Comparison of ENCODE assay signal across 28 mouse cellular contexts in genomic region chr14:85186794-85187193, GRCm38 (mm10).
A peak's percentile ranks its signal among the peaks of the same experiment; 100 is the strongest.
DNase-seq lines count a peak whose midpoint lies in the region; ATAC-seq and TF ChIP-seq lines count a peak whose summit lies in the region.
"Had no signal": no experiment of that assay in that cellular context is flagged by ENCODE, and none has a peak within 500 bp of the region (broad histone marks: within the 10 kb centered on the region; RNA-seq: fewer than 3 reads in every experiment).

No protein-coding gene starts in this region.

- no peaks in the 10 kb centered on the region for H3K27me3 ChIP-seq in hindbrain, postnatal 0 days (ENCODE audit: insufficient read depth, low read length)
- H3K27me3 ChIP-seq in hindbrain, embryonic 10.5 days (ENCODE audit: insufficient read depth, poor library complexity, severe bottlenecking) = no peaks in the 10 kb centered on the region
- no peaks in the 10 kb centered on the region for H3K27me3 ChIP-seq in forebrain, embryonic 13.5 days
- H3K27me3 ChIP-seq in forebrain, embryonic 15.5 days = no peaks in the 10 kb centered on the region
- H3K27me3 ChIP-seq in neural tube, embryonic 15.5 days (replicated peaks) = no peaks in the 10 kb centered on the region
- H3K27me3 ChIP-seq: embryonic facial prominence, embryonic 15.5 days; limb, embryonic 13.5 days; megakaryocyte, embryonic 14.5 days; midbrain, embryonic 12.5 days; stomach, embryonic 15.5 days had no signal

- H3K4me2 ChIP-seq in hindbrain, postnatal 0 days (ENCODE audit: low read depth, low read length) = no peak overlapping the region
- H3K4me2 ChIP-seq in forebrain, embryonic 13.5 days = no peak overlapping the region
- H3K4me2 ChIP-seq in forebrain, embryonic 15.5 days (replicated peaks) = no peak overlapping the region
- H3K4me2 ChIP-seq in neural tube, embryonic 15.5 days = no peak overlapping the region
- H3K4me2 ChIP-seq: embryonic facial prominence, embryonic 15.5 days; heart, embryonic 11.5 days; limb, embryonic 13.5 days; liver, embryonic 11.5 days; midbrain, embryonic 12.5 days; stomach, embryonic 15.5 days had no signal

- no peak for TF ChIP-seq CTCF in hindbrain, postnatal 0 days (IDR thresholded peaks at IDR 0.05; ENCODE audit: low read depth)

- no peak for ATAC-seq in hindbrain, postnatal 0 days
- ATAC-seq in forebrain, embryonic 13.5 days = peak; percentile 16; the same call in 1 of the 2 replicates
- ATAC-seq in forebrain, embryonic 15.5 days (replicated peaks) = peak; percentile 46; the same call in 1 of the 2 replicates
- peak; percentile 28; the same call in 1 of the 2 replicates for ATAC-seq in neural tube, embryonic 15.5 days (ENCODE audit: low FRiP score)
- ATAC-seq: intestine, embryonic 16.5 days had no signal

- no peak overlapping the region for H3K27ac ChIP-seq in hindbrain, postnatal 0 days
- no peak overlapping the region for H3K27ac ChIP-seq in hindbrain, embryonic 10.5 days
- no peak overlapping the region for H3K27ac ChIP-seq in forebrain, embryonic 13.5 days
- no peak overlapping the region for H3K27ac ChIP-seq in forebrain, embryonic 15.5 days (replicated peaks)
- H3K27ac ChIP-seq in neural tube, embryonic 15.5 days (replicated peaks) = no peak overlapping the region
- H3K27ac ChIP-seq: embryonic facial prominence, embryonic 10.5 days; embryonic facial prominence, embryonic 15.5 days; gastrocnemius, adult 2 months; limb, embryonic 13.5 days; midbrain, embryonic 12.5 days; stomach, embryonic 15.5 days had no signal

- peak; percentile 4 for DNase-seq in hindbrain, postnatal 0 days (ENCODE audit: low spot score)
- DNase-seq in hindbrain, embryonic 10.5 days (ENCODE audit: low spot score) = no peak
- no peak for DNase-seq in left cerebral cortex, adult 11 months (ENCODE audit: low spot score)
- DNase-seq: adrenal gland, postnatal 36 days; B cell, adult 2 months; cerebellum, adult 2 months; cerebellum, postnatal 25 days; gastrocnemius, adult 2 months; gastrocnemius, postnatal 36 days; heart, adult 18-20 months; heart, postnatal 36 days; kidney, adult 8-10 months; kidney, postnatal 10 days; layer of hippocampus, adult 9-11 months; lung, postnatal 36 days; right cerebral cortex, postnatal 25 days had no signal

- H3K9ac ChIP-seq in hindbrain, postnatal 0 days (replicated peaks; ENCODE audit: low read length) = no peak overlapping the region
- H3K9ac ChIP-seq in forebrain, embryonic 13.5 days = no peak overlapping the region
- H3K9ac ChIP-seq in forebrain, embryonic 15.5 days (replicated peaks) = no peak overlapping the region
- H3K9ac ChIP-seq in neural tube, embryonic 15.5 days (replicated peaks) = no peak overlapping the region
- H3K9ac ChIP-seq: embryonic facial prominence, embryonic 15.5 days; limb, embryonic 13.5 days; midbrain, embryonic 12.5 days; stomach, embryonic 15.5 days had no signal

- H3K4me3 ChIP-seq in hindbrain, postnatal 0 days (ENCODE audit: low read length) = no peak overlapping the region
- no peak overlapping the region for H3K4me3 ChIP-seq in hindbrain, embryonic 10.5 days
- H3K4me3 ChIP-seq in forebrain, embryonic 13.5 days = no peak overlapping the region
- no peak overlapping the region for H3K4me3 ChIP-seq in forebrain, embryonic 15.5 days
- no peak overlapping the region for H3K4me3 ChIP-seq in neural tube, embryonic 15.5 days (replicated peaks)
- H3K4me3 ChIP-seq: embryonic facial prominence, embryonic 10.5 days; embryonic facial prominence, embryonic 15.5 days; gastrocnemius, adult 2 months; limb, embryonic 13.5 days; megakaryocyte, embryonic 14.5 days; midbrain, embryonic 12.5 days; stomach, embryonic 15.5 days had no signal

- H3K4me1 ChIP-seq in hindbrain, postnatal 0 days (ENCODE audit: insufficient read depth, low read length) = no peaks in the 10 kb centered on the region
- no peaks in the 10 kb centered on the region for H3K4me1 ChIP-seq in hindbrain, embryonic 10.5 days (replicated peaks)
- H3K4me1 ChIP-seq in forebrain, embryonic 13.5 days = no peaks in the 10 kb centered on the region
- H3K4me1 ChIP-seq in forebrain, embryonic 15.5 days = 0 out of 2 replicates have a peak, but pooled peaks cover 4% of the 10 kb centered on the region
- H3K4me1 ChIP-seq in neural tube, embryonic 15.5 days = no peaks in the 10 kb centered on the region
- H3K4me1 ChIP-seq: embryonic facial prominence, embryonic 10.5 days; embryonic facial prominence, embryonic 15.5 days; limb, embryonic 13.5 days; megakaryocyte, embryonic 14.5 days; midbrain, embryonic 12.5 days; stomach, embryonic 15.5 days had no signal

- H3K36me3 ChIP-seq in hindbrain, postnatal 0 days (ENCODE audit: insufficient read depth, low read length) = no peaks in the 10 kb centered on the region
- H3K36me3 ChIP-seq in hindbrain, embryonic 10.5 days = no peaks in the 10 kb centered on the region
- no peaks in the 10 kb centered on the region for H3K36me3 ChIP-seq in forebrain, embryonic 13.5 days (ENCODE audit: poor library complexity, severe bottlenecking)
- no peaks in the 10 kb centered on the region for H3K36me3 ChIP-seq in forebrain, embryonic 15.5 days
- no peaks in the 10 kb centered on the region for H3K36me3 ChIP-seq in neural tube, embryonic 15.5 days
- H3K36me3 ChIP-seq: embryonic facial prominence, embryonic 10.5 days; embryonic facial prominence, embryonic 15.5 days; limb, embryonic 13.5 days; midbrain, embryonic 12.5 days; stomach, embryonic 15.5 days had no signal

- WGBS in hindbrain, postnatal 0 days = 60% methylated on average over 6 of the region's 6 CpGs
- 86% methylated on average over 6 of the region's 6 CpGs for WGBS in hindbrain, embryonic 10.5 days
- WGBS in forebrain, embryonic 13.5 days = 46% methylated on average over 6 of the region's 6 CpGs
- WGBS in forebrain, embryonic 15.5 days = 39% methylated on average over 6 of the region's 6 CpGs
- WGBS in neural tube, embryonic 15.5 days = 36% methylated on average over 6 of the region's 6 CpGs

- no peaks in the 10 kb centered on the region for H3K9me3 ChIP-seq in hindbrain, postnatal 0 days (ENCODE audit: low read length)
- H3K9me3 ChIP-seq in hindbrain, embryonic 10.5 days = no peaks in the 10 kb centered on the region
- H3K9me3 ChIP-seq in forebrain, embryonic 13.5 days (replicated peaks) = no peaks in the 10 kb centered on the region
- H3K9me3 ChIP-seq in forebrain, embryonic 15.5 days = no peaks in the 10 kb centered on the region
- H3K9me3 ChIP-seq in neural tube, embryonic 15.5 days (replicated peaks) = no peaks in the 10 kb centered on the region
- H3K9me3 ChIP-seq: embryonic facial prominence, embryonic 10.5 days; embryonic facial prominence, embryonic 15.5 days; limb, embryonic 13.5 days; megakaryocyte, embryonic 14.5 days; midbrain, embryonic 12.5 days; stomach, embryonic 15.5 days had no signal
